Mouse (Mus musculus) activated CD4-positive, CD25-positive, alpha-beta regulatory T cell, adult 4 months (primary cell): ENCODE results near the gene Apol7e. TPM values are rescaled to one million over a fixed set of nuclear protein-coding genes. Genes with fewer than 3 reads are reported as not detected.
"Not testable (repeated sequence)": the region's sequence is repeated elsewhere in the genome, so short reads cannot be mapped to it uniquely, and the experiment has no call there.

ENCODE experiments used
- ATAC-seq: one replicate; pipeline ENCODE4 v1.8.0; 2017
- polyA plus RNA-seq, 2 experiments: library from polyadenylated mRNA; unstranded; fragments of 100-300 nt; shearing (Covaris generic); gene quantifications; one replicate each; pipeline ENCODE4 v1.2.1; 2017

Apol7e gene
- polyA plus RNA-seq = 10 to 100 TPM; 36.7 to 51.7 TPM

- peak; percentile 88 for ATAC-seq
Observed at GRCm38 (mm10) chr15:77698656-77699055, at the start of gene Apol7e. Apol7e (plus strand) TSS chr15:77698857.

- ATAC-seq = not testable (repeated sequence)
Observed at GRCm38 (mm10) chr15:77651143-77651542, 47.5 kb upstream of the Apol7e start.

GRCm38 (mm10) chr15:77659773-77660172 lies 38.9 kb upstream of the Apol7e start:
- not testable (repeated sequence) for ATAC-seq

DNA sequence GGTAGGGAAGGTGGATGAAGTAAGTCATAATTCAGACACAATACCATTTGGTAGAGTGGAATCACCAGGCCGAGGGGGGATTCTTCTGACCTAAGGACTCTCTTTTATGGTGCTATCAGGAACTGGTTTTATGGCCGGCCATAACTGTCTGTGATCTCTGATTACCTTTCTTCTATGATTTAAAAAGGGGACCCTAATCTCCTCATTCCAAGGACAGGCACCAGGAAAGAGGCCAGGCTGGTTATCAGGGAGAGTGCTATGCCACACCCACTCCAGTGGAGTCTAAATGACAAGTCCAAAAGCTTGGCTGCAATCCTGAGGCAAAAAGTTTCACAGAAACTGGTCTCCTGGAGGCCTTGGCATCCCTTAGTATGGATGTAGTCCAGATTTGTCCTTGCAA lies 36.8 kb upstream of the Apol7e start:
- ATAC-seq = not testable (repeated sequence)

GRCm38 (mm10) chr15:77674081-77674480 lies 24.6 kb upstream of the Apol7e start:
- not testable (repeated sequence) for ATAC-seq

DNA sequence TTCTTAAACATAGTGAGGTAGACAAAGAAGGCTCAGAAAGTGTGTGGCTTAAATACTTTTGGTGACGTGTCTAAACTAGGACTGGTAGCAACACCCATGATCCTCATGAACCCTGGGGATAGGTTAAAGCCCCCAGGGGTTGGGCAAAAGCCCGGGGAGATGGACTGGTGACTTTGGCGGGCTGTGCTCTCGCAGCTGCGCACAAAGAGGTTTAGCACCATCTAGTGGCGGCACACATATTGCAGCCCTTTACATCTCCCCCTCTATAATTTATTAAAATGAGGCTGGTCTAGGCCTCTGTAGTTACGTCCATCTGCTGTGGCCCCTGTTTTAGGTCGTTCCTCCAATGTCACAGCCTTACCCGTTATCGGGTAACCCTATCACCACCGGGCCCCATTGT lies 14.7 kb upstream of the Apol7e start:
- not testable (repeated sequence) for ATAC-seq

- ATAC-seq = not testable (repeated sequence)
Observed at GRCm38 (mm10) chr15:77691532-77692311, 6.9 kb upstream of the Apol7e start.

DNA sequence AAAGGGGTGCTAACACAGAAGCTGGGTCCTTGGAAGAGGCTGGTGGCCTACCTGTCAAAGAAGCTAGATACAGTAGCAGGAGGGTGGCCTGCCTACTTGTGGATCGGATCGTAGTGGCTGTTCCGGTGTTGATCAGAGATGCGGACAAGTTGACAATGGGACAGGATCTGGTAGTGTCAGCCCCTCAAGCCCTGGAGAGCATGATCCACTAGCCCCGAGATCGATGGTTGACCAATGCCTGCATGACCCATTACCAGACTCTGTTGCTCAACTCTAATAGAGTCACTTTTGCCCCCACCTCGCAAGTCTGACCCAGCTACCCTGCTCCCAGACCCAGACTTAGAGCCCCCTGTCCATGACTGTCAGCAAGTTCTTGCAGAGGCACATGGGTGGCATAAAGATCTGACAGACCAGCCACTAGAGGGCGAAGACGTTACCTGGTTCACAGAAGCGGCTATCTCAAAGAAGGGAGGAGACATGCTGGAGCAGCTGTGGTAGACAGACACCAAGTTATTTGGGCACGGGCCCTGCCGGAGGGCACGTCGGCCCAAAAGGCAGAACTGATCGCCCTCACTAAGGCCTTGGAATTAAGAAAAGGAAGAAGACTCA lies 3.9 kb upstream of the Apol7e start:
- peak; percentile 44 for ATAC-seq

GRCm38 (mm10) chr15:77705306-77705705 lies 6.6 kb downstream of the Apol7e start:
- ATAC-seq = not testable (repeated sequence)

DNA sequence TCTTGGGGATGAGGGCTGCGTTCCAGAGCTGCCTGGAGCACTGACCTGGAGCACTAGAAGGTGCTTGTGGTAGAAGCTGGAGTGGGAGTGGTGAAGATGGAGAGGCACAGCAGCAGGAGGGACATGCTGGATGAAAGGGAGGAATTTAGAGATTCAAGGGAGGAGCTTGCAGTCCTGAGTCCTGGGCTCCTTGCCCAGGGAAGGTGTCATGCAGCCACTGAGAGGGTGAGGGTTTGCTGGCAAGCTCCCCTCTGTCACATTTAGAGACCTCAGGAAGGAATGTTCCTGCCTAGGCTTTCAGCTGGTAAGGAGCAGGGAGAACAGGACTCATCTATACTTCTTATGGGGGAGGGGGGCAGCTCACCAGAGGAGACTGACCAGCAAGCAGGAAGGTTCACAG lies 10.3 kb downstream of the Apol7e start:
- ATAC-seq = not testable (repeated sequence)

- not testable (repeated sequence) for ATAC-seq
Observed at GRCm38 (mm10) chr15:77718240-77718639, 19.6 kb downstream of the Apol7e start.

DNA sequence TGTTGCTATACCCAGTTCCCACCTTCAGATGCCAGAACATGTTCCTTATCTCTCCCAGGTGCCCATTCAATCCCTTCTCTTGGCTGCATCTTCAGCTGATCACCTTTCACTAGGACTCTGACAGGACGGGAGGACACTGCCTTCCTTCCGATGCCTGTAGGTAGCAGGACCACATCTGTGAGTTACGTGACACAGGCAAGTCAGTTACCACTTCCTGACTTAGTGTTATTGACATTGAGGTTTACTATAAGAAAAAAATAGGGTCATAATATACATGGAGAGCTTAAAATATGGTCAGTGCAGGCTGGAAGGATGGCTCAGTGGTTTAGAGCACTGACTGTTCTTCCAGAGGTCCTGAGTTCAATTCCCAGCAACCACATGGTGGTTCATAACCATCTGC lies 22.9 kb downstream of the Apol7e start:
- peak; percentile 76 for ATAC-seq

DNA sequence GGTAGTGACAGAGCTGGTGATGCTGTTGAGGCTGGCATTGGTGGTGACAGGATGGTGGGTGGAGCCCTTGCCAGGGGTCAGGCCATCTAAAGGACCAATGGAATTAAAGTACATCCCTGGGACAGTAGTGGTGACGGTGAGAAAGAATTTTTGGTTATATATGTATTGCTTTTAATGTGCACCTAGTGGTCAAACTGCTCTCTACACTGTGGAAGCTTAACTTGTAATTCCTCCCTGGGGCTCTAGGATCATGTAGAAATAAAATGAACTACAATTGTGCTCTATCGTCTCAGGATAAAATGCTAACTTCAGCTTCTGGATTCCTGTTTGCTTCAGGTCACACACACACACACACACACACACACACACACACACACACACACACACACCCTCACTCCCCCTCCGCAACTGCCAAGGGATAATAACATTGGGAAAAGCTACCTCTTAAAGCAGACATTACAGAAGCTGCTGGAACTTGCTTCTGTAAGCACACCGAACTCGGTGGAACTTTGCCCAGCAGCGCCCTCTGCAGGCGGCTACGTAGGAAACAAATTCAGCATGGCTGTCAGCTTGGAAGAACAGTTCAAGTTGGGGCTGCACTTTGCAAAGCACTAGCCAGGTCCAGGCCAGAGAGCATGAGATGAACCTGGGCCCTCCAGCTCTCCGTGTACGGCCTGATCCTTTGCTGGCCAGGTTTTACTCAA lies 25.7 kb downstream of the Apol7e start:
- ATAC-seq = not testable (repeated sequence)

- not testable (repeated sequence) for ATAC-seq
Observed at GRCm38 (mm10) chr15:77725393-77726020, 26.9 kb downstream of the Apol7e start.

GRCm38 (mm10) chr15:77727139-77727538 lies 28.5 kb downstream of the Apol7e start:
- ATAC-seq = peak; percentile 49

DNA sequence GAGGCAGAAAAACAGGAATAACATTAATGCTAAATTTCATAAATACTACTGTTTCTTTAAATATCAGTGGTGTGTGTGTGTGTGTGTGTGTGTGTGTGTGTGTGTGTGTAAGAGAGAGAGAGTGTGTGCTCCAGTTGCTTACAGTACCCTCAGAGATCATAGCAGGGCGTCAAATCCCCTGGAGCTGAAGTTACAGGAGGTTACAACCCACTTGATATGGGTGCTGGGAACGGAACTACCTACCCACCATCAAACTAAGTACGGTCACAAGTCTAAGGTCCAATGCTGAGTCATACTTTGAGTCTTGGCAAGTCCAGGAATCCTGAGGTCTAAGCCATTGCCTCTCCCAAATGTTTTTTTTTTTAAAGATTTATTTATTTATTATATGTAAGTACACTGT lies 29.1 kb downstream of the Apol7e start:
- not testable (repeated sequence) for ATAC-seq

DNA sequence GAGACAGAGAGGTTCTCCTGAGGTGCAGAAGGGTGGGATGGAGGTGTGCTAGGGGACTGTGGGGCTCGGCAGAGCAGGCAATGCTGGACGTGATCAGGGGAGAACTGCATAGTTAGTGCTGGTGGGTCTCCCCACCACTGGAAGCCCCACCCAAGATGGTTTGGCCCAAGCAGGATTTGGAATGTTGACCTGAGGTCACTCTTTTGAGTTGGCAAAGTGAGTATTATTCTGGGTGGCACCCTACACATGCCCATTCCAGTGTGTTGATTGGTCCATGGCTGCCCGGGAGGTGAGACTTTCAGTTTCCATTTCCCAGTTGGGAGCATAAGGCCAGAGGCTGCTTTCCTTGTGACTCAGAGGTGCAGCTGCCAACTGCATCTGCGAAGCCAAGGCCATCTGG lies 30.1 kb downstream of the Apol7e start, which contains the start of gene Apol9b:
TSS of gene Apol9b (plus strand) at position 301 of the 400 bp plus-strand sequence.
- ATAC-seq = not testable (repeated sequence)

- no peak for ATAC-seq
Observed at GRCm38 (mm10) chr15:77731605-77732004, 32.9 kb downstream of the Apol7e start.

DNA sequence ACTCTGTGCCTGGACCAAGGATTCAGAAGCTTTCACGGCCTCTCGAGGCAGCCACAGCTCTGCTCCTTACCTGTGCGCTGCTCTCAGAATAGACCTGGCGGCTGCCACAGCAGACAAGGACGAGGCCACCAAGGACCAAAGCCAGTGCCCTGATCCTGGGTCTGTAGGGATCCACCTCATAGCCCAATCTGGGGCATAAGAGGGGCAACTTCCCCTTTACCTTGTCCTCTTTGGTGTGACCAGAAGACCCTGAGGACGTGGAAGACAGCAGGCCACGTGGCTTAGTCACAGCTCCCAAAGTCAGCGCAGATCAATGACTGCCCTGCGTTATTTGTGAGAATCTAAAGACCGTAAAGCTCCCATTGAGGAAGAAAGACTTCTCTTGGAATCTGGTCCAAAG lies 34.2 kb downstream of the Apol7e start:
- not testable (repeated sequence) for ATAC-seq

DNA sequence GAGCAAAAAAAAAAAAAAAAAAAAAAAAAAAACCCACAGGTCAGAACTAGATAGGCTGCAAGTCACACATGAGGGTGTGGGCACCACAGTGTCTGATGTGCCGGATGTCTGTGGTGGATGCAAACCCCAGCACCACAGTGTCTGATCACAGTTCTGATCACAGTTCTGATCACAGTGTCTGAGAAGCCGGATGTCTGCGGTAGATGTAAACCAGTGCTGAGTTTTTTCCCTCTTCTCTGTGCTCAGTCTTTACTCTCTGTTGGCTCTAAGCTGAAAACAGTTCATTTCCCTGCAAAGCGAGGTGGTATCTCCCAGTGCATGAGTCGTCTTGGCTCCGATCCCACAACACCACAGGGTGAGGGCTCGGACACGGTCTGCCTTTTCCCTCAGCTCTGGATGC lies 34.7 kb downstream of the Apol7e start:
- ATAC-seq = peak; percentile 99

- not testable (repeated sequence) for ATAC-seq
Observed at GRCm38 (mm10) chr15:77733903-77734302, 35.2 kb downstream of the Apol7e start.

- no peak for ATAC-seq
Observed at GRCm38 (mm10) chr15:77740511-77741297, 42.0 kb downstream of the Apol7e start.
